Mouse (Mus musculus): ENCODE measurements around the gene Cbfa2t3. TPM values are rescaled to one million over a fixed set of nuclear protein-coding genes. Genes with fewer than 3 reads are reported as not detected.

Gene Cbfa2t3
- total and polyA plus RNA-seq, 2 experiments, result 0.28 to 1.3 TPM

DNA sequence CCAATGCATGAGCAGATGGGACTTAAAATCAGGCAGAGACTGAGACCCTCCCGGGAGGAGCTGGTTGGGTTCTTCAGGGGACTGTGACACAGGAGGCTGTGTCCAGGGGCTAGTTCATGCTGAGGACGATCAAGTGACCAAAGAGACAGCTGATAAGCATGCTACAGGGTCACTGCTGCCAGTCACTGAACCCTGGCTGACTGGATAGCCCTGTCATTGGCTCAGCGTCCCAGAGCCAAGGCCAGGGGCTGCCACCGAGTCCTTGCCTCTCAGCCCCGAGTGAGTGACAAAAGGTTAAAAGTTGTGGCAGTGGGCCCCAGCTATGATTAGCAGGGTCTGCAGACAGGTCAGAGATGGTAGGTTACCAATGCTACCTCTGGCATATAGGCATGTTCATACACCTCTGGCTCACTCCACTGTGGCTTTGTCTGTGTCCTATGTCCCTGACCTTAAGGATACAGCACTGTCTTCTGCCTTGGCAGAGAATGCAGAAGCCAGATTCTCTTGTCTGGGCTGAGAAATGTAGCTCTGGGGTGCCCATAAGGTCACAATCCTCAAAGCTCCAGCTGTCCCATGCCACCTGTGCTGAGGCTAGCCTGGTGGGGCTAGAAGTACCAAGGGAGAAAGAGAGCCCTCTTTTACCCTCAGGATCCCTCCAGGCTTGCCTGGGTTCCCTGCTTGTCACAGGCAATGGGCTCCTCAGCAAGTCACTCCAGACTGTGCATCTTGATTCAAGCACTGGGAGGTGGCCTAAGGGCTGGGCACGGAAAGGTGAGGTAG, 54.5 kb downstream of the Cbfa2t3 start:
- H3K79me2 ChIP-seq (ENCODE audit: control insufficient read depth, insufficient read depth, low read length), result no peaks in the 10 kb centered on the region
- no peaks in the 10 kb centered on the region for H3K27me3 ChIP-seq (ENCODE audit: control insufficient read depth, insufficient read depth, low read length)
- 49% methylated on average over 6 of the region's 6 CpGs for WGBS
- no peak overlapping the region for H3K4me3 ChIP-seq (ENCODE audit: insufficient read depth, low read depth, low read length)
- no peak overlapping the region for H3K9ac ChIP-seq (ENCODE audit: low read depth, low read length)
- DNase-seq (ENCODE audit: extremely low read depth, low read depth, low spot score), result no peak
- H3K4me1 ChIP-seq (ENCODE audit: control insufficient read depth, insufficient read depth, low read length), result no peaks in the 10 kb centered on the region
- no peak for TF ChIP-seq CTCF (IDR thresholded peaks at IDR 0.05; ENCODE audit: low read depth, low read length)
- no peak for TF ChIP-seq POLR2A (IDR thresholded peaks at IDR 0.05; ENCODE audit: extremely low read depth, insufficient read depth, low read length)
- H3K27ac ChIP-seq (replicated peaks; ENCODE audit: insufficient read depth, low read depth, low read length), result no peak overlapping the region
- H3K36me3 ChIP-seq (ENCODE audit: control insufficient read depth, insufficient read depth, low read length), result no peaks in the 10 kb centered on the region

GRCm38 (mm10) chr8:122642071-122642470, 56.8 kb downstream of the Cbfa2t3 start:
- Histone ChIP-seq H3K27ac (replicated peaks; ENCODE audit: insufficient read depth, low read depth, low read length) (no peak overlapping the region), H3K79me2 (ENCODE audit: control insufficient read depth, insufficient read depth, low read length) (no peaks in the 10 kb centered on the region), H3K4me3 (ENCODE audit: insufficient read depth, low read depth, low read length) (no peak overlapping the region), H3K36me3 (ENCODE audit: control insufficient read depth, insufficient read depth, low read length) (no peaks in the 10 kb centered on the region), H3K27me3 (ENCODE audit: control insufficient read depth, insufficient read depth, low read length) (no peaks in the 10 kb centered on the region), H3K4me1 (ENCODE audit: control insufficient read depth, insufficient read depth, low read length) (no peaks in the 10 kb centered on the region), H3K9ac (ENCODE audit: low read depth, low read length) (no peak overlapping the region)
- no peak for TF ChIP-seq POLR2A (IDR thresholded peaks at IDR 0.05; ENCODE audit: extremely low read depth, insufficient read depth, low read length)
- TF ChIP-seq CTCF (IDR thresholded peaks at IDR 0.05; ENCODE audit: low read depth, low read length), result no peak
- WGBS, result 38% methylated on average over 9 of the region's 9 CpGs
- no peak for DNase-seq (ENCODE audit: extremely low read depth, low read depth, low spot score)

- Histone ChIP-seq H3K27ac (replicated peaks; ENCODE audit: insufficient read depth, low read depth, low read length) (no peak overlapping the region), H3K4me1 (ENCODE audit: control insufficient read depth, insufficient read depth, low read length) (no peaks in the 10 kb centered on the region), H3K4me3 (ENCODE audit: insufficient read depth, low read depth, low read length) (no peak overlapping the region), H3K27me3 (ENCODE audit: control insufficient read depth, insufficient read depth, low read length) (no peaks in the 10 kb centered on the region), H3K36me3 (ENCODE audit: control insufficient read depth, insufficient read depth, low read length) (no peaks in the 10 kb centered on the region), H3K9ac (ENCODE audit: low read depth, low read length) (no peak overlapping the region), H3K79me2 (ENCODE audit: control insufficient read depth, insufficient read depth, low read length) (no peaks in the 10 kb centered on the region)
- TF ChIP-seq CTCF (IDR thresholded peaks at IDR 0.05; ENCODE audit: low read depth, low read length) (no peak), POLR2A (IDR thresholded peaks at IDR 0.05; ENCODE audit: extremely low read depth, insufficient read depth, low read length) (no peak)
- WGBS, result 81% methylated on average over 15 of the region's 15 CpGs
- DNase-seq (ENCODE audit: extremely low read depth, low read depth, low spot score), result no peak
These were observed 57.5 kb downstream of the Cbfa2t3 start for GRCm38 (mm10) chr8:122641406-122641805.

DNA sequence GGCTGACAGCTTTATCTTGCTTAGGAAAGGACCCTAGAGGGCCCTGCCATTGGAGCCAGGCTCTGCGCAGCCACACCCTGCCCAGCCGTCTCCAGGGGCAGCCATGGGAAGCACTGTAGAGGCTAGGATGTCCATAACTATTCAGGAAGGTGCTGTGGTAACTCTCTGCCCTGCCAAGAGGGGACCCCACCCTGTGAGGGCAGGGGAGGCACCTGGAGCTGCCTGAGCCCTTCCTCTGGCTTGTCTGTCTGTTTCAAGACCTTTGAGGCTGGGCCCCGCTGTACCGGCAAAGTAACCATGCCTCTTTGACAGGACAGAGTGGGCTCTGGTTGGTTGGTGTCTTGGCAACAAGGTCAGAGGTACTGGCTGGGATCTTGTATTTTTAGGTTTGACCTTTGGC, 58.1 kb downstream of the Cbfa2t3 start:
- Histone ChIP-seq H3K36me3 (ENCODE audit: control insufficient read depth, insufficient read depth, low read length) (no peaks in the 10 kb centered on the region), H3K4me1 (ENCODE audit: control insufficient read depth, insufficient read depth, low read length) (no peaks in the 10 kb centered on the region), H3K4me3 (ENCODE audit: insufficient read depth, low read depth, low read length) (no peak overlapping the region), H3K9ac (ENCODE audit: low read depth, low read length) (no peak overlapping the region), H3K79me2 (ENCODE audit: control insufficient read depth, insufficient read depth, low read length) (no peaks in the 10 kb centered on the region), H3K27ac (replicated peaks; ENCODE audit: insufficient read depth, low read depth, low read length) (no peak overlapping the region), H3K27me3 (ENCODE audit: control insufficient read depth, insufficient read depth, low read length) (no peaks in the 10 kb centered on the region)
- TF ChIP-seq CTCF (IDR thresholded peaks at IDR 0.05; ENCODE audit: low read depth, low read length), result no peak
- TF ChIP-seq POLR2A (IDR thresholded peaks at IDR 0.05; ENCODE audit: extremely low read depth, insufficient read depth, low read length), result no peak
- no peak for DNase-seq (ENCODE audit: extremely low read depth, low read depth, low spot score)
- WGBS, result 80% methylated on average over 4 of the region's 4 CpGs

DNA sequence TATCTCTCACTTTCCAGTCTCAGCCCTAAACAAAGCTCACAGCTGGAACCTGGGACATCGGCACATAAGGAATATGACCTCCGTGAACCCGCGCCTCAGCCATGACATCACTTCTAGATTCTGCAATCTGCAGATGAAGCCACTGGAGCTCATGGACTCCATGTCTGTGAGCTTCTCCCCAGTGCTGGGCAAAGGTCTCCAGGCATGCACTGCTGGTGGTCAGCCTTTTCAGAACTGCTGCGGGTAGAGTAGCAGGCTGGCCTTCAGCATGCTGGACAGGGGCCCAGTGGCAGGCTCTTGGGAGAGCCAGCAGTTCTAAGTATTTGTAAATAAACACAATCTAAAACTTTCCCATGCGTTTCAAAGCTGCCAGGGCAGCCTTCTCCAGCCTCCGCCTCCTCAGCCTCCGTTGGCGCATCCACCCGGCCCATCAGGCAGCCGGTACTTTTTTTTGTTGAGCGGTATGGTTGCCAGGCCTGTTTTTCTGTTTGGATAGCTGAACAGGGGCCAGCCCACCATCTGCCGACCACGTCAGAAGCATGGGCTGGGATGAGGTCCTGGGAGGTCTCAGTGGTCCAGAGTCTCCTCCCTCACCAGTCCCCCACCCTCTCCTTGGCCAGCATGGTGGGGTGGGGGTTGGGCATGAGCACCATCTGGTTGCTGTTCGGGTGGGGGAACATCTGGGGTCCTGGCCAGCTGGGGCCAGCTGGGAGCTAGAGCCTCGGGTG, 59.2 kb downstream of the Cbfa2t3 start:
- H3K4me1 ChIP-seq (ENCODE audit: control insufficient read depth, insufficient read depth, low read length), result no peaks in the 10 kb centered on the region
- TF ChIP-seq CTCF (IDR thresholded peaks at IDR 0.05; ENCODE audit: low read depth, low read length), result no peak
- no peak for TF ChIP-seq POLR2A (IDR thresholded peaks at IDR 0.05; ENCODE audit: extremely low read depth, insufficient read depth, low read length)
- H3K9ac ChIP-seq (ENCODE audit: low read depth, low read length), result no peak overlapping the region
- H3K27me3 ChIP-seq (ENCODE audit: control insufficient read depth, insufficient read depth, low read length), result no peaks in the 10 kb centered on the region
- DNase-seq (ENCODE audit: extremely low read depth, low read depth, low spot score), result no peak
- WGBS, result 42% methylated on average over 16 of the region's 16 CpGs
- no peak overlapping the region for H3K27ac ChIP-seq (replicated peaks; ENCODE audit: insufficient read depth, low read depth, low read length)
- no peak overlapping the region for H3K4me3 ChIP-seq (ENCODE audit: insufficient read depth, low read depth, low read length)
- no peaks in the 10 kb centered on the region for H3K79me2 ChIP-seq (ENCODE audit: control insufficient read depth, insufficient read depth, low read length)
- no peaks in the 10 kb centered on the region for H3K36me3 ChIP-seq (ENCODE audit: control insufficient read depth, insufficient read depth, low read length)

DNA sequence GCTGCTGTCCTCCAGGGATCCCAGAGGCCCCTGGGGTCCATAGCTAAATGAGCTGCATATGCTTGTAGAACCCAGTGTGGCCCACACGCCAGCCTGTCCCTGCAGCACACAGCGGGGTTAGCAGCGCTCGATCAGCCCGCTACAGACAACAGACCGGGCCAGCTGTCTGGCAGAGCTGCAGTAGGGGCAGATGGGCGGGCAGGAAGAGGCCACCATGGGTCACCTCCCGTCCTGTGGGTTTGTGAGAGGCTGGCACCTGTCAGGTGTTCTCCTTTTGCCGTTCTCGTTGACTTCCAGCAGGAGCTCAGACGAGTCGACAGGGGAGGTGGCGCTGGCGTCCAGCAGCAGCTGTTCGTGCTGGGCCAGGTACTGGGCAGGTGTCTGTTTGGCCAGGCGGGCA, 60.3 kb downstream of the Cbfa2t3 start:
- no peaks in the 10 kb centered on the region for H3K79me2 ChIP-seq (ENCODE audit: control insufficient read depth, insufficient read depth, low read length)
- no peaks in the 10 kb centered on the region for H3K36me3 ChIP-seq (ENCODE audit: control insufficient read depth, insufficient read depth, low read length)
- no peak overlapping the region for H3K9ac ChIP-seq (ENCODE audit: low read depth, low read length)
- H3K4me3 ChIP-seq (ENCODE audit: insufficient read depth, low read depth, low read length), result no peak overlapping the region
- DNase-seq (ENCODE audit: extremely low read depth, low read depth, low spot score), result no peak
- H3K4me1 ChIP-seq (ENCODE audit: control insufficient read depth, insufficient read depth, low read length), result no peaks in the 10 kb centered on the region
- H3K27me3 ChIP-seq (ENCODE audit: control insufficient read depth, insufficient read depth, low read length), result no peaks in the 10 kb centered on the region
- H3K27ac ChIP-seq (replicated peaks; ENCODE audit: insufficient read depth, low read depth, low read length), result no peak overlapping the region
- TF ChIP-seq POLR2A (IDR thresholded peaks at IDR 0.05; ENCODE audit: extremely low read depth, insufficient read depth, low read length) (no peak), CTCF (IDR thresholded peaks at IDR 0.05; ENCODE audit: low read depth, low read length) (no peak)
- WGBS, result 83% methylated on average over 16 of the region's 16 CpGs

Measured in liver, adult 2 months (tissue).